Mouse (Mus musculus) liver, adult 2 months (tissue): ENCODE results near the gene Slc39a11. TPM values are rescaled to one million over a fixed set of nuclear protein-coding genes. Genes with fewer than 3 reads are reported as not detected.
A peak's percentile ranks its signal among the peaks of the same experiment; 100 is the strongest.

Experiments used
- DNase-seq: peaks from one replicate; pipeline ENCODE4 v3.0.0-alpha.2; 2011; ENCODE audit warnings: low read depth, low spot score; ENCODE audit errors: extremely low read depth
- H3K27ac ChIP-seq: fragments of 200-500 bp; replicated peaks from 2 replicates; pipeline ENCODE4 v1.5.1; 2012; ENCODE audit warnings: low read depth, mild to moderate bottlenecking, control low read depth, inconsistent platforms, low read length; ENCODE audit not compliant: insufficient read depth
- H3K27me3 ChIP-seq: fragments of 200-500 bp; 2 replicates; pipeline ENCODE4 v1.6.1; 2012; ENCODE audit warnings: mild to moderate bottlenecking, moderate library complexity, low read length, inconsistent platforms; ENCODE audit not compliant: control insufficient read depth, insufficient read depth
- H3K36me3 ChIP-seq: fragments of 200-500 bp; 2 replicates; pipeline ENCODE4 v1.6.1; 2012; ENCODE audit warnings: low read length, inconsistent platforms; ENCODE audit not compliant: control insufficient read depth, insufficient read depth
- H3K4me1 ChIP-seq: fragments of 200-500 bp; 2 replicates; pipeline ENCODE4 v1.6.1; 2011; ENCODE audit warnings: low read length; ENCODE audit not compliant: control insufficient read depth, insufficient read depth
- H3K4me3 ChIP-seq: fragments of 200-500 bp; 2 replicates; pipeline ENCODE4 v1.5.1; 2011; ENCODE audit warnings: low read depth, mild to moderate bottlenecking, control low read depth, low read length, moderate library complexity; ENCODE audit not compliant: insufficient read depth
- H3K79me2 ChIP-seq: fragments of 200-500 bp; 2 replicates; pipeline ENCODE4 v1.6.1; 2012; ENCODE audit warnings: inconsistent platforms, mild to moderate bottlenecking, low read length, moderate library complexity; ENCODE audit not compliant: control insufficient read depth, insufficient read depth
- H3K9ac ChIP-seq: fragments of 200-500 bp; 2 replicates; pipeline ENCODE4 v1.6.1; 2012; ENCODE audit warnings: low read depth, mild to moderate bottlenecking, control low read depth, inconsistent platforms, low read length
- CTCF ChIP-seq: fragments of 200-500 bp; IDR thresholded peaks from 2 replicates; pipeline ENCODE4 v1.5.1; 2011; ENCODE audit warnings: low read depth, low read length, control low read depth
- POLR2A ChIP-seq: fragments of 200-500 bp; IDR thresholded peaks from 2 replicates; pipeline ENCODE4 v1.6.1; 2011; ENCODE audit warnings: low read length, control low read depth; ENCODE audit not compliant: insufficient read depth; ENCODE audit errors: extremely low read depth
- WGBS: fragments of 180-500 bp; shearing (Covaris S2); methylation state at CpG from one replicate; pipeline ENCODE4 v1.1.7; 2018; 5-methylcytosine and 5-hydroxymethylcytosine counted together
- polyA plus RNA-seq: library from polyadenylated mRNA; depleted of rRNA; stranded (reverse); fragments of >200 nt; gene quantifications from 2 replicates; pipeline ENCODE4 v1.2.3, GENCODE M21; 2012
- total RNA-seq: library from RNA; depleted of rRNA; stranded (reverse); fragments of >200 nt; gene quantifications from 2 replicates; pipeline ENCODE4 v1.2.3, GENCODE M21; 2014

Slc39a11 gene
- total and polyA plus RNA-seq, 2 experiments: 18.8 to 22.8 TPM

DNA sequence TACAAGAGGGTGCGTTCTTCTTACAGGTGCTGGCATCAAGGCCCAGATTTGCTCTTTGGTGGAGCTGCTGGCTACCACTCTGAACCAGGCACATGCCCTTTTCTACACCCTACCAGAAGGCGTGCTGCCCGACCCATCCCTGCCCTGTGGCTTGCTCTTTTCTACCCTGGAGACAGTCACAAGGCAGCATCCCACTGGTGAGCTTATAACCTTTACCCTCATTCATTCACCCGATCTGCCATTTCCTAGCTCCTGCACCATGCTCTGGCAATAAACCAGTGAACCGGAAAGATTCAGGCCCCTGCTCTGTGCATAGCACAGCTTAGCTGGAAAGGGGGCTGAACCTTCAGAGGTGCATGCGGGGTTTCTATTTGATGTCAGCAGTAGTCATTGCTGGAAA, 2.6 kb upstream of the Slc39a11 start:
- Histone ChIP-seq H3K9ac (no peak overlapping the region), H3K79me2 (no peaks in the 10 kb centered on the region), H3K27ac (no peak overlapping the region), H3K36me3 (peaks cover 26% of the 10 kb centered on the region), H3K4me1 (peaks cover 7% of the 10 kb centered on the region; the same call in 1 of the 2 replicates), H3K4me3 (no peak overlapping the region), H3K27me3 (no peaks in the 10 kb centered on the region)
- WGBS: 93% methylated on average over 6 of the region's 6 CpGs
- DNase-seq: no peak
- TF ChIP-seq POLR2A: no peak
- TF ChIP-seq CTCF: no peak

DNA sequence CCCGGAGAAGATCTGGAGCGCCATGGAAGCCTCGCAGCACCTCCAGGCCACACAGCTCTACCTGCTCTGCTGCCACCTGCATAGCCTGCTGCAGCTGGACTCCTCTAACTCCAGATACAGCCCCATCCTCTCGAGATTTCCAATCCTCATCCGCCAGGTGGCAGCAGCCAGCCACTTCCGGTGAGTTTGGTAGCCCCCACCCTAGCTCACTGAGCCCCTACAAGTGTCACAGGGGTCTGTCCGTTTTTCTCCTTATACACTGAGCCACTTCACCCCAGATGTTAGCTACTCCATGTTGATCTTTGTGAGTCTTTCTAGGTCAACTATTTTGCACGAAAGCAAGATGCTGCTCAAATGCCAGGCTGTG, 2.0 kb upstream of the Slc39a11 start:
- Histone ChIP-seq H3K79me2 (no peaks in the 10 kb centered on the region), H3K4me3 (no peak overlapping the region), H3K27me3 (no peaks in the 10 kb centered on the region), H3K36me3 (peaks cover 22% of the 10 kb centered on the region; the same call in 1 of the 2 replicates), H3K4me1 (peaks cover 7% of the 10 kb centered on the region; the same call in 1 of the 2 replicates), H3K9ac (no peak overlapping the region), H3K27ac (no peak overlapping the region)
- TF ChIP-seq CTCF: peak; percentile 24; the same call in 1 of the 2 replicates
- TF ChIP-seq POLR2A: no peak
- no peak for DNase-seq
- 72% methylated on average over 8 of the region's 8 CpGs for WGBS

DNA sequence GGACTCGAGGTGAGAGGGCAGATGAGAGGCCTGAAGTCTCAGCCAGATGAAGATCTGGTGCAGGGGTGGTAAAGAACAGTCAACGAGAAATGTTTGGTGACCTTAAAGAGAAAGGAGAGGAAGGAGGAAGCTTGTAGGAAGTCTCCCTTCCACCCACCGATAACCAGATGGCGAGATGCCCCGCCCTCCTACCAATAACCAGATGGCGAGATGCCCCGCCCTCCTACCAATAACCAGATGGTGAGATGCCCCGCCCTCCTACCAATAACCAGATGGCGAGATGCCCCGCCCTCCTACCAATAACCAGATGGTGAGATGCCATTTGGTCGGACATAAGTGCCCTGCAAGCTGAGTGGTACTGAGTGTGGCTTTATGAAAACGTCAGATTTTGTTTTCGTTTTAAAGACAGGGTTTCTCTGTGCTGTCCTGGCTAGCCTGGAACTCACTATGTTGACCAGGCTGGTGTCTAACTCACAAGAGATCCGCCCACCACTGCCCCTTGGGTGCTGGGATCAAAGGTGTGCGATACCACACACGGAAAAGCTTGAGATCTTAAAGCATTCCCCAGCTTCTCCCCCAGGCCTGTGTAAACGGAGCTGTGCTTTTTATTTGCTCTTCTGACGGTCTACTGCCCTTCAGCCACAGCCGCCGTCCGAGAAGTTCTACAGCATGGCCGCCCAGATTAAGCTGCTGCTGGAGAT, 1.5 kb upstream of the Slc39a11 start:
- no peaks in the 10 kb centered on the region for H3K79me2 ChIP-seq
- H3K36me3 ChIP-seq: peaks cover 22% of the 10 kb centered on the region; the same call in 1 of the 2 replicates
- WGBS: 78% methylated on average over 22 of the region's 22 CpGs
- no peak for DNase-seq
- H3K4me3 ChIP-seq: no peak overlapping the region
- no peak overlapping the region for H3K27ac ChIP-seq
- H3K27me3 ChIP-seq: no peaks in the 10 kb centered on the region
- TF ChIP-seq CTCF (no peak), POLR2A (no peak)
- H3K4me1 ChIP-seq: peaks cover 7% of the 10 kb centered on the region; the same call in 1 of the 2 replicates
- no peak overlapping the region for H3K9ac ChIP-seq

DNA sequence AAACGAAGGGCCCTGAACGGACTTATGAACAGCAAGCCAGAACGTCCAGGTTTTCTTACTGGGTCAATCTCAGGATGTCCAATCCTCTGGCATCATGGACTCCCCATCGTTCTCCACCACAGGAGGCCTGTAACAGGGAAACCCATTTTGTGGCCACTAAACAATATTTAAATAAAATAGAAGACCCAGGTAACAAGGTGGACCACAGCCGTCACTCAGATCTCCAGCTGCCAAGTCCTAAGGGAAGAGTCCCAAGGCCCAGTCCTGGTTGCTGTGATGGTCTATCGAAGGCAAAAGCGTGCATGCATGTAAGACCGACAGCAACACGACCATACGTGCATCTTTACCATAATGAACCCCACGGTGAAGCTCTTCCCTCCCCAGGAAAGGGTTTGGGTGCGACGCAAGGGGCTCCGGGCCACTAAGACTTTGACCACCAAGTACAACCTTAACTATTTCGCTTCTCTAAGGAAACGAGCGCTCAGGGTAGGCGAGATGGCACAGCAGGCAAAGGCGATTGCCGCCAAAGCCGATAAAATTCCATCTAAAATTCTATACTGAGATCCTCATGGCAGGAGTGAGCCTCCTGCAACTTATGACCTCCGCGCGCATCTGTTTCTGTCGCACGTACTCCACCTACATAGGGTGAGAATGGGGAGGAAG, 1.1 kb downstream of the Slc39a11 start, which contains the start of gene Cog1:
Gene Cog1 (plus strand): TSS at position 480 of the 663 bp plus-strand sequence.
- Histone ChIP-seq H3K4me3 (peak within 1 kb of the TSS; percentile 85), H3K27ac (peak within 1 kb of the TSS; percentile 72), H3K79me2 (no peaks in the 10 kb centered on the region), H3K9ac (peak within 1 kb of the TSS; percentile 92), H3K4me1 (peaks cover 7% of the 10 kb centered on the region; the same call in 1 of the 2 replicates), H3K36me3 (0 out of 2 replicates have a peak, but pooled peaks cover 4% of the 10 kb centered on the region), H3K27me3 (no peaks in the 10 kb centered on the region)
- WGBS: 47% methylated on average over 26 of the region's 26 CpGs
- DNase-seq: peak; percentile 13
- TF ChIP-seq POLR2A (no peak), CTCF (no peak)

DNA sequence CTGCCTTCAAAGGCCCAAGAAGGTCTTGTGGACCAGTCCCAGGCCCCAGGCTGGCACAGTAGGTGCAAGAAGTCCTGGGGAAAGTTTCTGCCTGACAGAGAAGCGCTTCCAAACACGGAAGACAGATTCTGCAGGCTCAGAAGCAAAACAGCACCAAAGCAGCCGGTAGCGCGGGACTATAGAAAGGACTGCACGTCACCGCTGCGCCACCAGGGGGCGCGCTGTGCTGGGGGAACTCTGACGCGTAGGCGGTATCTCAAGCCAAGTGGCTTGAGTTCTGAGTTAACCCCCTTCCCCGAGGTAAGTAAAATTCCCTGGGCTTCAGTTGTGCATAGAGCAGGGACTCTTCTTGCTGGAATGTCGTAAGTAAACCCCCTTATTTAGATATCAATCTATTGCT, 1.7 kb downstream of the Slc39a11 start:
- no peak for TF ChIP-seq POLR2A
- TF ChIP-seq CTCF: peak; percentile 96
- no peak overlapping the region for H3K27ac ChIP-seq
- peaks cover 7% of the 10 kb centered on the region; the same call in 1 of the 2 replicates for H3K4me1 ChIP-seq
- no peak for DNase-seq
- H3K27me3 ChIP-seq: no peaks in the 10 kb centered on the region
- 4% methylated on average over 15 of the region's 15 CpGs for WGBS
- H3K9ac ChIP-seq: no peak overlapping the region
- H3K36me3 ChIP-seq: 0 out of 2 replicates have a peak, but pooled peaks cover 4% of the 10 kb centered on the region
- no peaks in the 10 kb centered on the region for H3K79me2 ChIP-seq
- H3K4me3 ChIP-seq: no peak overlapping the region

DNA sequence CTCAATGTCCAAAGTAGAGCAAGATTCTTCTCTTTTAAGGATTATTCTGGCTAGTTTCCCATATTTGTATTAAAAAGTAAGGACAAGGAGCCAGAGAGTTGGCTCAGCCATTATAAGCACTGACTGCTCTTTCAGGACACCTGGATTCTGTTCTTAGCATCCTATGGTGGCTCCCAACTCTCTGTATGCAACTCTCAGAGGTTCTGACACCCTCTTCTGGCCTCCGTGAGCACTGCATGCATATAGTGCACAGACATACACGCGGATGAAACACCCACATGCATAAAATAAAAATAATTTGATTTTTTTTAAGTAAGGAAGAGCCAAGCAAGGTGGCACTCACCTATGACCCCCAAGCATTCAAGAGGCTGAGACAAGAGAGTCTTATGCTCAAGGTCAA, 4.7 kb downstream of the Slc39a11 start:
- TF ChIP-seq POLR2A: no peak
- no peak for TF ChIP-seq CTCF
- Histone ChIP-seq H3K27me3 (no peaks in the 10 kb centered on the region), H3K36me3 (no peaks in the 10 kb centered on the region), H3K4me3 (no peak overlapping the region), H3K4me1 (peaks cover 3% of the 10 kb centered on the region; the same call in 1 of the 2 replicates), H3K9ac (no peak overlapping the region), H3K79me2 (no peaks in the 10 kb centered on the region), H3K27ac (no peak overlapping the region)
- WGBS: 92% methylated on average over 3 of the region's 3 CpGs
- no peak for DNase-seq
